Mouse (Mus musculus) forebrain, embryonic 10.5 days (tissue): ENCODE results near the gene Ccdc152. TPM values are rescaled to one million over a fixed set of nuclear protein-coding genes. Genes with fewer than 3 reads are reported as not detected.

Source experiments
- DNase-seq: peaks from one replicate; pipeline ENCODE4 v3.0.0-alpha.2; 2017; ENCODE audit warnings: low spot score; ENCODE audit errors: extremely low spot score
- H3K27ac ChIP-seq: fragments of 300-500 bp; sonication (generic); 2 replicates; pipeline ENCODE4 v1.5.1; 2016; ENCODE audit warnings: mild to moderate bottlenecking
- H3K27me3 ChIP-seq: fragments of 300-500 bp; sonication (generic); 2 replicates; pipeline ENCODE4 v1.6.1; 2016; ENCODE audit warnings: mild to moderate bottlenecking; ENCODE audit not compliant: poor library complexity, severe bottlenecking
- H3K36me3 ChIP-seq: fragments of 300-500 bp; sonication (generic); replicated peaks from 2 replicates; pipeline ENCODE4 v1.6.1; 2016; ENCODE audit warnings: mild to moderate bottlenecking, moderate library complexity
- H3K4me1 ChIP-seq: fragments of 300-500 bp; sonication (generic); 2 replicates; pipeline ENCODE4 v1.6.1; 2016
- H3K4me3 ChIP-seq: fragments of 300-500 bp; sonication (generic); 2 replicates; pipeline ENCODE4 v1.5.1; 2016; ENCODE audit warnings: mild to moderate bottlenecking, moderate library complexity
- H3K9me3 ChIP-seq: fragments of 300-500 bp; sonication (generic); 2 replicates; pipeline ENCODE4 v1.6.1; 2016; ENCODE audit warnings: mild to moderate bottlenecking, moderate library complexity
- WGBS: fragments of 180-500 bp; shearing (Covaris S2); methylation state at CpG from one replicate; pipeline ENCODE4 v1.1.7; 2016; 5-methylcytosine and 5-hydroxymethylcytosine counted together
- polyA plus RNA-seq: library from polyadenylated mRNA; unstranded; fragments of >200 nt; fragmentation: Nextera tagmentation; extraction: Ambion mirVana; gene quantifications from 2 replicates; pipeline ENCODE4 v1.2.1, GENCODE M21; 2016

The Ccdc152 gene
- polyA plus RNA-seq, 1 experiment from 2014 or later, result 0.20 TPM

- H3K4me1 ChIP-seq, result no peaks in the 10 kb centered on the region
- DNase-seq, result no peak
- no peaks in the 10 kb centered on the region for H3K27me3 ChIP-seq
- H3K36me3 ChIP-seq, result no peaks in the 10 kb centered on the region
- H3K4me3 ChIP-seq, result no peak overlapping the region
- no peak overlapping the region for H3K27ac ChIP-seq
- WGBS, result 91% methylated on average over 3 of the region's 3 CpGs
- no peaks in the 10 kb centered on the region for H3K9me3 ChIP-seq
Measured at GRCm38 (mm10) chr15:3309856-3310255, 6.5 kb upstream of the Ccdc152 start.

DNA sequence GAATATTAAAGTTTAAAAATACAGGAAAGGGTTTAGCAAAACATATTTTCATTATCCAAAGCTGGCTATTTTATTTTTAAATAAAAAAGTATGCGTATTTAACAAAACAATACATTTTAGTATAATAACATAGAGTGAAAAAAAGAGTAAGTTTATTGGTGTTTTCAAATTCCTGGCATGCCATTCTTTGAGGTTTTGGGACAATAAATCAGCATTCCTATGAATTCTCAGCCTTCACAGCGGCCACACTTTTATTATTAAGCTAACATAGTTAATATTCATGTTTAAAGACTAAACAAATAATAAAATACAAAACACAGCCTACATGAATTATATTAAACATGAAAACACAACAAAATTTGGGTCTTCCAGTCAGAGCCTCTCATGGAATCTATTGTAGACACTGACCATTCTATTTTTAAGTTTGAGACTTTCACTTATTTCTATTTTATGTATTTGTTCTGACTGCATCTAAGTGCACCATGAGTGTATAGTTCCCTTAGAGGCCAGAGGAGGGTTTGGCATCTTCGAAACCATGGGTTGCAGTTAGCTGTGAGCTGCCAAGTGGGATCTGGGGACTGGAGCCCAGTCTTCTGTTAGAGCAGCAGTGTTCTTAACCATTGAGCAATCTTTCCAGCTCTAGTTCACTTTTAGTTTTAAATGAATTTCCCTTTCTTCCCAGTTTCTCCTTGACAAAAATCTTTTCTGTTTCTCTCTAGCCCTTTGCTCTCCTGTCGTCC, 2.8 kb downstream of the Ccdc152 start:
- Histone ChIP-seq H3K27ac (no peak overlapping the region), H3K27me3 (no peaks in the 10 kb centered on the region), H3K4me1 (no peaks in the 10 kb centered on the region), H3K4me3 (no peak overlapping the region), H3K36me3 (no peaks in the 10 kb centered on the region), H3K9me3 (no peaks in the 10 kb centered on the region)
- no peak for DNase-seq
- 87% methylated on average over 4 of the region's 4 CpGs for WGBS

GRCm38 (mm10) chr15:3297615-3298014, 5.7 kb downstream of the Ccdc152 start:
- H3K9me3 ChIP-seq, result no peaks in the 10 kb centered on the region
- no peak overlapping the region for H3K27ac ChIP-seq
- WGBS, result 87% methylated on average over 8 of the region's 8 CpGs
- H3K27me3 ChIP-seq, result no peaks in the 10 kb centered on the region
- no peak for DNase-seq
- no peaks in the 10 kb centered on the region for H3K4me1 ChIP-seq
- no peaks in the 10 kb centered on the region for H3K36me3 ChIP-seq
- no peak overlapping the region for H3K4me3 ChIP-seq

DNA sequence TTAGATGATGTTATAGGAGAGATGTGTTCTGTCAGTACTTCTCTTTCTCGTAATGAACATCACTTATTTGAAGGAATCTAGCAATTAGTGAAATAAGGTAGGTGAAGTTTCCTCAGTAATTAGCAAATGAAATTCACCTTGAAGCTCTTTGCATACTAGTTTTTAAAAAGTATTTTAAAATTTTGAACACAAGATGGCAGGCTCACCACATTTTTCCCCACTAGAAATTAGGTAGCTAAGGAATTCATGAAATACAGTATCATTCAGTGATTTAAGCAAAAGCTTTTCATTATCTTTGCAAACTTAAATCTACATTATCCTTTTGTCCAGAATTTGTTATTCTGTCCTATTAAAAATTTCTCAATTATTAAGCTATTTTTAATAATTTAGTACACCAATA, 7.3 kb downstream of the Ccdc152 start:
- Histone ChIP-seq H3K27me3 (no peaks in the 10 kb centered on the region), H3K9me3 (no peaks in the 10 kb centered on the region), H3K4me3 (no peak overlapping the region), H3K27ac (no peak overlapping the region), H3K36me3 (no peaks in the 10 kb centered on the region), H3K4me1 (no peaks in the 10 kb centered on the region)
- WGBS, result 89% methylated on average over 1 of the region's 1 CpGs
- no peak for DNase-seq

- DNase-seq, result no peak
- H3K9me3 ChIP-seq, result no peaks in the 10 kb centered on the region
- H3K27ac ChIP-seq, result no peak overlapping the region
- no peaks in the 10 kb centered on the region for H3K36me3 ChIP-seq
- no peaks in the 10 kb centered on the region for H3K27me3 ChIP-seq
- no peaks in the 10 kb centered on the region for H3K4me1 ChIP-seq
- WGBS, result 72% methylated on average over 1 of the region's 1 CpGs
- H3K4me3 ChIP-seq, result no peak overlapping the region
Measured at GRCm38 (mm10) chr15:3293477-3293876, 9.8 kb downstream of the Ccdc152 start.

DNA sequence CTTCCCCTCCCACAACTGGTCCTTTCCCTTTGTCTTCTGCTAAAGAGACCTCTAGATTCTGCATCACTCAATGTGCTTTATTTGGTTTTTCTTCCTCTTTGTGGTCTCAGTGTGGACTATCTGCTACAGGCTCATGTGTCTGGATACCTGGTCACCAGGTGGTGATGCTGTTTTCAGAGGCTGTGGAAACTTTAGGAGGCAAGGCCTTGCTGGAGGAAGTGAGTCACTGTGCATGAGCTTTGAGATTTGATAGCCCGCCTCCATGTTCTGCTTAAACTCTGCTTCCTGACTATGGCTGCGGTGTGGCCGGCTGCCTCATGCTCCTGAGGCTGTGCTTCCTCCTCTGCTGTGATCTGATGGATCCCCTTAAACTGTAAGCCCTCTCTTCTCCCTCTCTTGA, 12.9 kb downstream of the Ccdc152 start:
- 90% methylated on average over 3 of the region's 3 CpGs for WGBS
- H3K36me3 ChIP-seq, result no peaks in the 10 kb centered on the region
- H3K4me3 ChIP-seq, result no peak overlapping the region
- no peaks in the 10 kb centered on the region for H3K4me1 ChIP-seq
- H3K27me3 ChIP-seq, result no peaks in the 10 kb centered on the region
- DNase-seq, result no peak
- no peaks in the 10 kb centered on the region for H3K9me3 ChIP-seq
- no peak overlapping the region for H3K27ac ChIP-seq

GRCm38 (mm10) chr15:3286032-3286431, 17.3 kb downstream of the Ccdc152 start:
- H3K36me3 ChIP-seq, result no peaks in the 10 kb centered on the region
- H3K27me3 ChIP-seq, result no peaks in the 10 kb centered on the region
- H3K9me3 ChIP-seq, result no peaks in the 10 kb centered on the region
- H3K4me3 ChIP-seq, result no peak overlapping the region
- H3K27ac ChIP-seq, result no peak overlapping the region
- 0 out of 2 replicates have a peak, but pooled peaks cover 2% of the 10 kb centered on the region for H3K4me1 ChIP-seq
- no peak for DNase-seq

GRCm38 (mm10) chr15:3281737-3282136, 21.6 kb downstream of the Ccdc152 start:
- no peak for DNase-seq
- 78% methylated on average over 1 of the region's 1 CpGs for WGBS
- H3K27ac ChIP-seq, result no peak overlapping the region

DNA sequence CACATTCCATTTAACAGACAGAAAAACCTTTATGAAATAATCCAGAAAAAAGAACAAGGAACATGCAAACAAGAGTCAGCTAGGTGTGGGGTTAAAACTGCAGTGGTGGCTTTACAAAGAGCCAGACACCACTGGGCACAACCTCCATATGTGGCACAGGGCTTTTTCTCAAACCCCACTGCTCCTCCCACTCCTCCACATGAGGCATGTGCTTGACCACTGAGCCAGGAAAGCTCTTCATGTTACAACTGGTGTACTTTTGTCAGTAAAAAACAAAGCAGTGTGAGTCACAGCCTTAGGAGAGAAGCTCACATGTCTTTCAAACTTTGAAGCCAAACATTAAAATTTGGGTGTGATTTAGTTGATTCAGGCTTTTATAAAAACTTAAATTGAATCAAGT, 22.1 kb downstream of the Ccdc152 start:
- Histone ChIP-seq H3K4me1 (0 out of 2 replicates have a peak, but pooled peaks cover 2% of the 10 kb centered on the region), H3K4me3 (no peak overlapping the region), H3K36me3 (no peaks in the 10 kb centered on the region), H3K27ac (no peak overlapping the region), H3K9me3 (no peaks in the 10 kb centered on the region), H3K27me3 (no peaks in the 10 kb centered on the region)
- no peak for DNase-seq

More at GRCm38 (mm10) chr15:3281737-3282136, 21.6 kb downstream of the Ccdc152 start:
- Histone ChIP-seq H3K27me3 (no peaks in the 10 kb centered on the region), H3K9me3 (no peaks in the 10 kb centered on the region), H3K4me3 (no peak overlapping the region), H3K36me3 (no peaks in the 10 kb centered on the region), H3K4me1 (0 out of 2 replicates have a peak, but pooled peaks cover 2% of the 10 kb centered on the region)

DNA sequence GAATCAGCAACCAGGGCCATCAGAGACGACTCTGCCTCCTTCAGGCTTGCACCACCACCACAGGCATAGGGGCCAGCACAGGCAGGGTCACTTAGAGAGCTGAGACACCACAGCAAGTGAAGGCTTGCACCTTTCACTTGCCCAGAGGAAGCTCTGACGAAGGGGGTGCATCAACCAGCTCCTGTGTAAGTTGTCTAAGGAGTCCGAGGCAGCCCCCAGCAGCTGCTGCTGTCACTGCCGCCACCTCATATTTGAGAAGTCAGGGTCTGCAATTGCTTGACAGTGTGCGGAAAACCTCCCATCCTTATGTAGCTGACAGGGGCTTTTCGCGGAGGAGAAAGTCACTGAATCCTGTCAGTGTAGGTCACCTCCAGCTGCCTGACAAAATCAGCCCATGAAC, 24.1 kb downstream of the Ccdc152 start:
- WGBS, result 85% methylated on average over 7 of the region's 7 CpGs

GRCm38 (mm10) chr15:3277391-3277790, 25.9 kb downstream of the Ccdc152 start:
- 94% methylated on average over 2 of the region's 2 CpGs for WGBS
- no peak overlapping the region for H3K4me3 ChIP-seq
- no peaks in the 10 kb centered on the region for H3K27me3 ChIP-seq
- no peak for DNase-seq
- H3K9me3 ChIP-seq, result no peaks in the 10 kb centered on the region
- H3K27ac ChIP-seq, result no peak overlapping the region
- 0 out of 2 replicates have a peak, but pooled peaks cover 2% of the 10 kb centered on the region for H3K4me1 ChIP-seq
- no peaks in the 10 kb centered on the region for H3K36me3 ChIP-seq

More for the DNA sequence above, 24.1 kb downstream of the Ccdc152 start:
- H3K4me3 ChIP-seq, result no peak overlapping the region
- no peaks in the 10 kb centered on the region for H3K9me3 ChIP-seq
- no peaks in the 10 kb centered on the region for H3K27me3 ChIP-seq
- 0 out of 2 replicates have a peak, but pooled peaks cover 2% of the 10 kb centered on the region for H3K4me1 ChIP-seq
- no peak for DNase-seq
- H3K27ac ChIP-seq, result no peak overlapping the region
- H3K36me3 ChIP-seq, result no peaks in the 10 kb centered on the region

DNA sequence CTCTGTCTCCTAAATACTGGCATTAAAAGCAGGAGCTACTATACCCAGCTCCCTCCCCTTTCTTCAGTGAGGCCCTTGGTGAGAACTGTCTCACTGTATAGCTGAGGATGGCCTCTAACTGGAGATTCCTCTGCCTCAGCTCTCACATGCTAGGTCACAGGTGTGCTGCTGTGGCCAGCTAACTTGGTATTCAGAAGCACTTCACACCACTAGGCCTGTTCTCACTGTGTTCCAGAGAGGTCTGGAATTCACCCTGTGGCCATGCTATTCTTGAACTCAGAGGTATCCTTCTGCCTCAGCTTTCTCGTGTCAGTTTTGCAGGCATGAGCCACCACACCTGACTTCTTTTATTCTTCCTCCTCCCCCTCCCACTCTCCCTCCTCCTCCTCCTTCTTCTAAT, 30.1 kb downstream of the Ccdc152 start:
- no peaks in the 10 kb centered on the region for H3K9me3 ChIP-seq

DNA sequence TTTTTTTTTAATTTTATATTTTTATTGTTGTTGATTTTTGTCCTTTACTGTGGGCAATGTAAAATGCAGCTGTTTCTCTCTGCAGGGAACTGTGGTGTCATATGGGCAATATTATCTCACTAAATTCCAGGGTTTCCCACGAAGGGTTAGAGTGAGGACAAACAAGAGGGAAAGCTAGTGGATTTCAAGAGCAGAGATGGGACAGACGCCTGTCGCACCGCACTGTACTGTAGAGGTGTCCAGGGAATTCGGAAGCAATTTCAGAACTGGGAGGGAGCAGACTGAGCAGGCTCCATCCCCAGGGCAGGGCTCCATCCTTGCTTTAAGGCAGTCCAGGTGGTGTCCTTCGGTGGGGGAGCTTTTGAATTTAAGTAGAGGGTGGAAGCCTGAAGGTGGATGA, 32.1 kb downstream of the Ccdc152 start:
- Histone ChIP-seq H3K4me1 (peaks cover 18% of the 10 kb centered on the region), H3K36me3 (no peaks in the 10 kb centered on the region), H3K4me3 (peak overlapping the region; percentile 44), H3K27ac (peak overlapping the region; percentile 63), H3K27me3 (no peaks in the 10 kb centered on the region), H3K9me3 (no peaks in the 10 kb centered on the region)
- no peak for DNase-seq
- WGBS, result 54% methylated on average over 6 of the region's 6 CpGs

More for the DNA sequence above, 30.1 kb downstream of the Ccdc152 start:
- H3K27me3 ChIP-seq, result no peaks in the 10 kb centered on the region
- no peak overlapping the region for H3K4me3 ChIP-seq
- no peaks in the 10 kb centered on the region for H3K36me3 ChIP-seq
- 86% methylated on average over 1 of the region's 1 CpGs for WGBS
- no peak for DNase-seq
- H3K4me1 ChIP-seq, result peaks cover 18% of the 10 kb centered on the region
- H3K27ac ChIP-seq, result no peak overlapping the region
